Mouse (Mus musculus) WW6 (cell line): ENCODE data around the gene Rpa1.
"Not testable (repeated sequence)": the region's sequence is repeated elsewhere in the genome, so short reads cannot be mapped to it uniquely, and the experiment has no call there.

Experiments used
- DNase-seq: peaks from one replicate; pipeline ENCODE4 v3.0.0-alpha.2; 2013; ENCODE audit warnings: low read depth, low spot score

Gene Rpa1

DNA sequence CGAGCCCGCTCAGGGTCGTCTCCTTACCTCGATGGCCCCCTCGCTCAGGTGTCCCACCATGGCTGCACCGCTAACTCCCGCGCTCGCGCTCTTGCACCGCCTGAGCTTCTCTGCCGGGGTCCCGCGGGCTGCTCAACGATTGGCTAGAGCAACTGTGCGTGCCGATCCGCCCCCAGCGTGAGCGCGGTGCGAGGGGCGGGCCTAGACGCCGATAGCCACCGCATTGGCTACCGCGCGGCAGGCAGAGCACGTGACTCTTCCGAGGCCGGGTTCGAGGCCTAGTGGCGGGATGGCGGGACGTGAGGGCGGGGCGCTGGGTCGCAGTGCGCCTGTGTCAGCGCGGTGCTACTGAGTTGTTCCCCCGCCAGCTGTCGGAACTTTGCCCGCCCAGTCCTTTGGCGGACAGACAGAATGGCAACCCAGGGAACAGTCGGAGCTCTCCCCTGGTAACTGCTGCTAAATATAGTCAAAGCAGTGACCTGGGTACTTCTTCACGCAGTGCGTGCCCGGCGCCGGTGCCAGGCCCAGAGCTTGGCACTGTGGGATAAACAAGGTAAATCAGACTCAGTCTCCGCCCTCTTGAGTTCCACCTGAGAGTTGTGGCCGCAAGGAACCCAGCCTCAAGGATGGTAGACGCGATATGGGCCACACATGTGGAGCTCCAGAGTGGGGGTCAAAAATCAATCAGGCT lies at the start of gene Rpa1, which contains the start of gene Smyd4:
Rpa1 (minus strand) TSS at position 126 of the 691 bp plus-strand sequence.
Smyd4 (plus strand) TSS at position 235 of the 691 bp plus-strand sequence.
- DNase-seq = peak; percentile 98

GRCm38 (mm10) chr11:75397452-75397851 lies 49.3 kb upstream of the Rpa1 start:
- no peak for DNase-seq

DNA sequence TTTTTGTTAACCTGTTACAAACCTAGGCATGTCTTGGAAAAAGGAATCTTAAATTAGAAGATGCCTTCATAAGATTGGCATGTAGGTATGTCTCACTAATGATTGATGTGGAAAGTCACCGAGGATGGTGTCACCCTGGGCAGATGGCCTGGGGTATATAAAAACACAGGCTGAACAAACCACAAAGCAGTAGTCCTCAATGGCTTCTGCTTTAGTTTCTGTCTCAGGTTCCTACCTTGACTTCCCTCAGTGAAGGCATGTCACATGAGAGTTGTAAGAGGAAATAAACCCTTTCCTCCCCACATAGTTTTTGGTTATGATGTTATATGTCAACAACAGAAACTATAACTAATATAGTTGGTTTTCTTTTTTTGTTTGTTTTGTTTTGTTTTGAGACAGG lies 47.5 kb upstream of the Rpa1 start:
- DNase-seq = no peak

DNA sequence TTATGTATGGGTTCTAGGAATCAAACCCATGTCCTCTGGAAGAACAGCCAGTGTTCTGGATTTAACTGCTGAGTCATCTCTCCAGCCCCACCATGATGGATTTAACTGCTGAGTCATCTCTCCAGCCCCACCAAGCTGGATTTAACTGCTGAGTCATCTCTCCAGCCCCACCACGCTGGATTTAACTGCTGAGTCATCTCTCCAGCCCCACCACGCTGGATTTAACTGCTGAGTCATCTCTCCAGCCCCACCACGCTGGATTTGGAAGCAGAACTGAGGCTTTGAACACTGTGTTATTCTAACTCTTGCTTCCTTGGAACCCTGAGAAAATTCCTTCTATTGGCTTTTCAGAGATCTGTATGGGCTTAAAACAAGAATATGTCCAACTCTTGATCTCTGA lies 35.4 kb upstream of the Rpa1 start:
- peak; percentile 48 for DNase-seq

DNA sequence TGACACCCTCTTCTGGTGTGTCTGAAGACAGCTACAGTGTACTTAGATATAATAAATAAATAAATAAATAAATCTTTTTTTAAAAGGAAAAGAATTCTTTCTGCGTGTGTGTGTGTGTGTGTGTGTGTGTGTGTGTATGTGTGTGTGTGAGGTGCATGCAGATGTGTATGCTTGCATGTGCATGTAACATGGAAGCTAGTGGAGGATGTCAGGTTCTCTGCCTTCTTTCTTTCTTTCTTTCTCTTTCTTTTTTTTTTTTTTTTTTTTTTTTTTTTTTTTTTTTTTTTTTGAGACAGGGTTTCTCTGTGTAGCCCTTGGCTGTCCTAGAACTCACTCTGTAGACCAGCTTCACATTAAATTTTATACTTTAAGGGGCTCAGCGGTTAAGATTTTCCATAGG lies 30.7 kb upstream of the Rpa1 start:
- DNase-seq = not testable (repeated sequence)

DNA sequence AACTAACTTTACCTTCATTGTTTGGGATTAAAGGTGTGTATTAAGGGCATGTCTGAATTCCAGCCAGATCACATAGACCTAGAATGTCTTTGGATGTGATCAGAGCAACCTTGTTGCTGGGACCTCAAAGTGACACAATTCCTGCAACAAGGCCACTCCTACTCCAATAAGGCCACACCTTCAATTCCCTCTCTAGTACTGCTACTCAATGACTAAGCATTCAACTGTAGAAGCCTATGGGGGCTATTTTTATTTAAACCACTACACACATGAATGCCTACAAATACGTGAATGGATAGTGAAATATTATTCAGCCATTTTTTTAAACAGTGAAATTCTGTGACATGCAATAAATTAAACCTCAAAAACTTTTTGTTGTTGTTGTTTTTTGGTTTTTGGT lies 29.0 kb upstream of the Rpa1 start:
- no peak for DNase-seq

- no peak for DNase-seq
Measured at GRCm38 (mm10) chr11:75355475-75355874, 7.4 kb upstream of the Rpa1 start.

- DNase-seq = no peak
Measured at GRCm38 (mm10) chr11:75351225-75351624, 3.1 kb upstream of the Rpa1 start.

- no peak for DNase-seq
Measured at GRCm38 (mm10) chr11:75348890-75349261, 752 bp upstream of the Rpa1 start.

DNA sequence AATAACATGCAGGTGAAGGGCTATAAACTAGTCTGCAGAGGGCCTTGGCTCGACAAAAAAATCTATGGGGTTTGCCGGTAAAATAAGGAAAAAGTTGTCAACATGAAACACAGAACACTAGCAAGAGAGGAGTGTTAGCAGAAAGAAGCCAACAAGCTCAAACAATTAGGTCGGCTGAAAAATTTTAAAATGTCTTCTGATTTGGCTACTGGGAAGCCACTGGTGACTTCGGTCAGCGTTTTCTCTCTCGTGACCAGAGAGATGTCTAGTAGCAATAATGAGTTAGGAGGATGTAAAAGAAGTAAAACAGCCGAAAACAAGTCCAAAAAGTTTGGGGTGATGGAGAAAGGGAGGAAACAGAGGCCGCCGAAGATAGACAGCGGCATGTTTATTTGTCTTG lies 528 bp downstream of the Rpa1 start:
- DNase-seq = no peak

GRCm38 (mm10) chr11:75347188-75347585 lies 937 bp downstream of the Rpa1 start:
- DNase-seq = no peak

DNA sequence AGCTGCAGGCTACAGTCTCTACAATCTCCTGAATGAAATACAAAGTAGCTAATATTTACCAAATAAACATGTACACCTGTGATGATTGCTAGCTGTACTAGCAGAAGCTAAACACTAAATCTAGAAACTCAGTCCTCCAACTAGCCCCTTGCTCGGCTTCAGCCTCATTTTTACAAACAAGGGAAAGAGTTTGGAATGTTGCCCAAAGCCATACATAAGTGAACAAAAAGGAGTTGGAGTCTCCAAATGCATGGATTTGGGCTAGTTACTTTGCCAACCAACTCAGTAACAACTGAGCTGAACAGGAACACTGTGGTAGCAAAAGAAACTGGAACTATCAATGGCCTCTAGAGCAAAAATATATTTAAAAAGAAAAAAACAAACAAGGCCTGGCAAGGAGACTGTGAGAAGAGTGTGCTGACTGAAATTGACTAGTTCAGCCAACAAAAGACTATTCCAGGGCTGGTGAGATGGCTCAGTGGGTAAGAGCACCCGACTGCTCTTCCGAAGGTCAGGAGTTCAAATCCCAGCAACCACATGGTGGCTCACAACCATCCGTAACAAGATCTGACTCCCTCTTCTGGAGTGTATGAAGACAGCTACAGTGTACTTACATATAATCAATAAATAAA lies 1.5 kb downstream of the Rpa1 start:
- DNase-seq = no peak

DNA sequence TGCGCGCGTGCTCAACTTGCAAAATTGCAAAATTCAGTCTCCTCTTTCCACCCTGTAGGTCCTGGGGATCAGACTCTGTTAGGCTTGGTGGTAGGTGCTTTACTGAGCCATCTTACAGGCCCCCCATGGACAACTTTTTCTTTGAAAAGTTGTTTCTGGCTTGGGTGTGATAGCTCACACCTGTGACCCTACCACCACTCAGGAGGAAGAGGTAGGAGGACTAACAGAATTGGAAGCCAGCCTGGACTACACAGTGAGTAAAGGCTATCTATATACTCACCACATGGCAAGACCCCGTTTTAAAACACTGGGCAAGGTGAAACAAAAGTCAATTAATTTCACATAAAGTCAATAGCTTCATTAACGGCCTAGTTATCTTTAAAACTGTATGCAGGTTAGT lies 3.4 kb downstream of the Rpa1 start:
- no peak for DNase-seq

GRCm38 (mm10) chr11:75344163-75344562 lies 4.0 kb downstream of the Rpa1 start:
- DNase-seq = no peak

- no peak for DNase-seq
Measured at GRCm38 (mm10) chr11:75343096-75343495, 5.0 kb downstream of the Rpa1 start.

- no peak for DNase-seq
Measured at GRCm38 (mm10) chr11:75340698-75341345, 7.3 kb downstream of the Rpa1 start.

GRCm38 (mm10) chr11:75340076-75340475 lies 8.0 kb downstream of the Rpa1 start:
- DNase-seq = no peak

- DNase-seq = no peak
Measured at GRCm38 (mm10) chr11:75337246-75337645, 10.9 kb downstream of the Rpa1 start.

DNA sequence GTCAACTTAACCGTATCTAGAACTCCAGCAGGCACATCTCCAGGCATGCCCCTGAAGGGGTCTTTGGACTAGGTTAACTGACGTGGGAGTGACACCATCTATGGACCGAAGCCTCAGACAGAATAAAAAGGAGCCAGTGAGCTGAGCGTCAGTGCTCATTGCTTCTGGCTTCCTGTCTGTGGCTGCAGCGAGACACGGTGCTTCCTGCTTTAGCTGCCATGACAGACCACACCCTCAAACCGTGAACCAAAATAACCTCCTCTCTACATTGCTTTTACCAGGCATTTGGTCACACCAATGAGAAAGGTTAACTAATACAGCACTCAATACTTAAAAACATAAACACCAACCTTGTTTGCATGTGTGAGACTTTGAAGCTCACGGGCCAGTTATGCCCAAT lies 11.4 kb downstream of the Rpa1 start:
- no peak for DNase-seq

- DNase-seq = no peak
Measured at GRCm38 (mm10) chr11:75325969-75326311, 22.2 kb downstream of the Rpa1 start.

GRCm38 (mm10) chr11:75325116-75325968 lies 22.8 kb downstream of the Rpa1 start:
- DNase-seq = no peak

DNA sequence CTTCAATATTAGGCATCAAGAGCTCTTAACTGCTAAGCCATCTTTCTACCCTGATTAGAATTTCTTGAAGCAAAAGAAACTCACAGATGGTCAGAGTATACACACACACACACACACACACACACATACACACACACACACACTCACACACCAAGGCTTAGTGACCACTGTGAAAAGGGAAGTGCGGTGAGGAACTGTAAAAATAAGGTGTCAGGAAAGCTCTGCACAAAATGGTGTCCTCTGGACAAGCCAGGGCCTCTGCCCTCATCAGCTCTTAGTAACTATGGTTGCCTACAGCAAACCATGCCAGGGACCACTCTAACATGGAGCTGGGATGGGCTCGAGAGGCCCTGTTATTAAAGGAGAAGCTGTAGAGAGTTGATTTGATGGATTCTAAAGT lies 23.7 kb downstream of the Rpa1 start:
- no peak for DNase-seq
